Mouse (Mus musculus) stomach, postnatal 0 days (tissue): Measurements from ENCODE around the gene Gm12166.

Experiments
- CTCF ChIP-seq: IDR thresholded peaks from 2 replicates; pipeline ENCODE4 v1.5.1; 2016; ENCODE audit warnings: antibody characterized with exemption, low read depth, mild to moderate bottlenecking, moderate library complexity
- EP300 ChIP-seq: optimal IDR thresholded peaks from 2 replicates; pipeline ENCODE3; 2016; ENCODE audit warnings: antibody characterized with exemption

GRCm38 (mm10) chr11:46090036-46090725 lies 38.1 kb upstream of the Gm12166 start:
- no peak for TF ChIP-seq CTCF
- TF ChIP-seq EP300: no peak
